Mouse (Mus musculus): ENCODE results near the gene Hist1h4d.
"Not testable (repeated sequence)": the region's sequence is repeated elsewhere in the genome, so short reads cannot be mapped to it uniquely, and the experiment has no call there.

Gene Hist1h4d

GRCm38 (mm10) chr13:23574546-23575170 lies 6.7 kb upstream of the Hist1h4d start:
- DNase-seq, result not testable (repeated sequence)

- DNase-seq, result no peak
These were observed 6.0 kb upstream of the Hist1h4d start, which contains the start of gene Hist1h3d for GRCm38 (mm10) chr13:23575271-23575851. TSS of gene Hist1h3d (plus strand) at chr13:23575763.

- DNase-seq, result not testable (repeated sequence)
These were observed 5.5 kb upstream of the Hist1h4d start for GRCm38 (mm10) chr13:23575864-23576313.

- DNase-seq, result no peak
These were observed 5.0 kb upstream of the Hist1h4d start for GRCm38 (mm10) chr13:23576351-23576881.

GRCm38 (mm10) chr13:23576906-23577639 lies 4.3 kb upstream of the Hist1h4d start:
- DNase-seq, result no peak

GRCm38 (mm10) chr13:23577835-23578234 lies 3.6 kb upstream of the Hist1h4d start:
- DNase-seq, result no peak

DNA sequence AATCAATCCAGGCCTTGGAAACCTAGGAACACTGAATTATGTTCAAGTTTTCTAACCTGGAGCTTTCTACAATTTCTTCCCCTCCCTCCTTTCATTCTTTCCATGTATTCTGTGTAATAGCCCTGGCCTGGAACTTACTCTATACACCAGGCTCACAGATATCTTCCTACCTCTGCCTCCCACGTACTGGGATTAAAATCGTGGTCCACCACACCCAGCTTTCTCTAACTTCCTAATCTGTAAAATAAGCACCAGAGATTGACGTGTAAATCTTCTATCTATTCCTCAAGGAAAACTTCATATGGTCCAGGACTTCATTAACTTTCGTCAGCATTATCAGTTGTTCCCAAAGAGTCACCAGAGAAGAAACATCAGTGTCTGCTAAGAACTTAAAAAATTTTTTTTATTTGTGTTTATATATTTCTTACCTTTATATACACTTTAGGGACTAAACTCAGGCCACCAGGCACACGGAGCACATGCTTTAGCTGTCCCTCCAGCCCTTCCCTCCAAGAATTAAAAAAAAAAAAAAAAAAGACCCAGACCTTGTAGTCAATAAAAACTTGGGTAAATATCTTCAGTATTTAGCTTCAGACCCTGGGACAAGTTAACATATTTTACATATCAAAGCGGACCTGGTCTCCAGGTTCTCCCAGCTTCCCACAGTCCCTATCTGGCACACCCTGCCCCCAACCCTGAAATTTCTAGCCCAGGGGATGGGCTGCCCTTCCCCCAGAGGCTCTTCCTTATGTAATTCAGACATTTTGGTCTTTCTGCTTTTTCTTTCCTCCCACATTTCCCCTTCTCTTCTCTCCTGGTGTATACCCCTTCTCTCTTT lies 1.0 kb downstream of the Hist1h4d start:
- DNase-seq, result no peak

GRCm38 (mm10) chr13:23583387-23584068 lies 2.1 kb downstream of the Hist1h4d start:
- no peak for DNase-seq

DNA sequence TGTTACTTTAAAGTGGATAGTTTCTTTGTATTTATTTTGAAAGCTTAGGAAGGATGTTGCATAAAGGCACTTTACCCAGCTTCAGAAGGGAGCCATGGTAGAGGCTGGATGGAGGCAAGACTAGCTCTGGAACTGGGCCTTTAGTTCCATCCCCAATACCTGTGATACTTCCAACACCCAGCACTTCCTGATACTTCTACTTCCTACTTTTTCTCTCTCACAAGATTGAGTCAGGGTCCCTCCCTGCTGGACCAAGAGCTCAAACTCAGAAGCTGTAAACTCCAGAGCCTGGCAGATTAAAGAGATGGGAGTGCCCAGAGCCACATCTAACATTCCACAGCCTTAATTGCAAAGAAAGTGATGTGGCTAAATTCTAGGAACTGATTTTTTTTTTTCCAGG lies 2.9 kb downstream of the Hist1h4d start:
- no peak for DNase-seq

GRCm38 (mm10) chr13:23585029-23585441 lies 3.6 kb downstream of the Hist1h4d start:
- DNase-seq, result peak; percentile 66

DNA sequence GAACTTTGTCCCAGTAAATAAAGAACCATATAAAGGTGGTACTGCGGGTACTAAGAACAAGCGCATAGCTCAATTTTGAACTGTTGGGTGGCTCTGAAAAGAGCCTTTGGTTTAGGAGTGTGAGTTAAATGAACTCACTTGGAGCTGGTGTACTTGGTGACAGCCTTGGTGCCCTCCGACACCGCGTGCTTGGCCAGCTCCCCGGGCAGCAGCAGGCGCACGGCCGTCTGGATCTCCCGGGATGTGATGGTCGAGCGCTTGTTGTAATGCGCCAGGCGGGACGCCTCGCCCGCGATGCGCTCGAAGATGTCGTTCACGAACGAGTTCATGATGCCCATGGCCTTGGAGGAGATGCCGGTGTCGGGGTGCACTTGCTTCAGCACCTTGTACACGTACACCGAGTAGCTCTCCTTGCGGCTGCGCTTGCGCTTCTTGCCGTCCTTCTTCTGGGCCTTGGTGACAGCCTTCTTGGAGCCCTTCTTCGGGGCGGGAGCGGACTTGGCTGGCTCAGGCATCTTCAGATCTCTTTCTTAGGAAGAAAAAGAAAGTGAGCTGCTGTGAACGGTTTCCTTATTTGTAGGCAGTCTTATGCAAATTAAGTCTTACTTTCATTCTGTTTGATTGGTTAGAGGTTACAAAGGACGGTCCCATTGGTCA lies 4.2 kb downstream of the Hist1h4d start:
- DNase-seq, result peak; percentile 43

- no peak for DNase-seq
These were observed 4.9 kb downstream of the Hist1h4d start for GRCm38 (mm10) chr13:23586099-23586939.

GRCm38 (mm10) chr13:23586940-23587225 lies 5.5 kb downstream of the Hist1h4d start:
- DNase-seq, result no peak

DNA sequence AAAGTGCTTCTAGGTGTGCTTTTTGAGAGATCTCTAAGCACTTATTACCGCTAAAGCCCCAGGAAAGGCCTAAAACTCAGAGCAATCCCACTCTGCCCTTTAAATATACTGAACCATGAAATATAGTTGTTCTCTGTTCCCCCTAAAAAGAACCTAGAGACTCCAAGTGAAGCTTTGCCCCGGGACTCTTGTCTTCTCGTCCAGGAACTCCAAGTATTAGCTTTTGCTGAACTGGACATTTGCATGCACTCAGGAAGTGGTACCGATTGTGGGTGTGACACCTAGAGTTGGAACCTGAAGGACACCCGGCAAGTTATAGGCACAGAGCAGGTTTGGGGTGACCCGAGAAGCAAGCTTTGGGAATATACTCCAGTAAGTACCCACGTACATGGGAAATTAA lies 9.8 kb downstream of the Hist1h4d start:
- DNase-seq, result no peak

- not testable (repeated sequence) for DNase-seq
These were observed 10.5 kb downstream of the Hist1h4d start for GRCm38 (mm10) chr13:23591886-23592285.

GRCm38 (mm10) chr13:23592614-23593013 lies 11.2 kb downstream of the Hist1h4d start:
- DNase-seq, result no peak

- no peak for DNase-seq
These were observed 11.8 kb downstream of the Hist1h4d start for GRCm38 (mm10) chr13:23593051-23593770.

- no peak for DNase-seq
These were observed 13.8 kb downstream of the Hist1h4d start for GRCm38 (mm10) chr13:23595185-23595584.

GRCm38 (mm10) chr13:23595622-23596372 lies 14.4 kb downstream of the Hist1h4d start:
- no peak for DNase-seq
